Mouse (Mus musculus) retina, postnatal 1 day (tissue): ENCODE measurements at regions not wholly inside any gene's neighbourhood (a gene's known extent, or its start where the extent isn't known, plus 50 kb on each side); places are given as distances from the start of the nearest gene placed in this dataset.

Experiments used
- DNase-seq: peaks from one replicate; pipeline ENCODE4 v3.0.0-alpha.2; 2012

- peak; percentile 67 for DNase-seq
Measured at GRCm38 (mm10) chr1:75901146-75901545, 355.1 kb downstream of the Slc4a3 start.

- DNase-seq: peak; percentile 77
Measured at GRCm38 (mm10) chr1:75905699-75906470, 359.8 kb downstream of the Slc4a3 start.

- peak; percentile 52 for DNase-seq
Measured at GRCm38 (mm10) chr1:75915311-75915710, 369.2 kb downstream of the Slc4a3 start.

GRCm38 (mm10) chr1:75916181-75916580, 370.1 kb downstream of the Slc4a3 start:
- peak; percentile 40 for DNase-seq

- no peak for DNase-seq
Measured at GRCm38 (mm10) chr1:75919134-75919533, 373.1 kb downstream of the Slc4a3 start.

GRCm38 (mm10) chr1:75925046-75925445, 379.0 kb downstream of the Slc4a3 start:
- no peak for DNase-seq

GRCm38 (mm10) chr1:75925802-75926201, 379.7 kb downstream of the Slc4a3 start:
- DNase-seq: peak; percentile 95

GRCm38 (mm10) chr1:75931852-75932251, 385.8 kb downstream of the Slc4a3 start:
- DNase-seq: no peak

GRCm38 (mm10) chr1:75933831-75934230, 387.8 kb downstream of the Slc4a3 start:
- peak; percentile 27 for DNase-seq

- DNase-seq: no peak
Measured at GRCm38 (mm10) chr1:75934761-75935160, 388.7 kb downstream of the Slc4a3 start.

- DNase-seq: no peak
Measured at GRCm38 (mm10) chr1:75935866-75936265, 389.8 kb downstream of the Slc4a3 start.

GRCm38 (mm10) chr1:75936596-75936995, 390.5 kb downstream of the Slc4a3 start:
- DNase-seq: peak; percentile 66

GRCm38 (mm10) chr1:75937331-75937730, 391.3 kb downstream of the Slc4a3 start:
- no peak for DNase-seq

- no peak for DNase-seq
Measured at GRCm38 (mm10) chr1:75946290-75946839, 400.3 kb downstream of the Slc4a3 start.

- no peak for DNase-seq
Measured at GRCm38 (mm10) chr1:75978203-75978986, 432.3 kb downstream of the Slc4a3 start.

GRCm38 (mm10) chr1:75983057-75983456, 437.0 kb downstream of the Slc4a3 start:
- DNase-seq: no peak

GRCm38 (mm10) chr1:75983487-75983886, 437.4 kb downstream of the Slc4a3 start:
- no peak for DNase-seq

- DNase-seq: no peak
Measured at GRCm38 (mm10) chr1:75988496-75988895, 442.4 kb downstream of the Slc4a3 start.

GRCm38 (mm10) chr1:75992039-75992438, 446.0 kb downstream of the Slc4a3 start:
- DNase-seq: no peak

GRCm38 (mm10) chr1:75997222-75997621, 451.2 kb downstream of the Slc4a3 start:
- DNase-seq: no peak

- DNase-seq: peak; percentile 50
Measured at GRCm38 (mm10) chr1:76001124-76001523, 455.1 kb downstream of the Slc4a3 start.

GRCm38 (mm10) chr1:76009601-76010000, 463.5 kb downstream of the Slc4a3 start:
- no peak for DNase-seq

GRCm38 (mm10) chr1:76010212-76010800, 464.2 kb downstream of the Slc4a3 start:
- no peak for DNase-seq
